Mouse (Mus musculus): ENCODE measurements around the gene Ccdc162.
A peak's percentile ranks its signal among the peaks of the same experiment; 100 is the strongest.

Gene Ccdc162

GRCm38 (mm10) chr10:41716029-41716897, at the start of gene Ccdc162:
TSS of gene Ccdc162 (minus strand) at chr10:41716634.
- DNase-seq (ENCODE audit: low read depth, low spot score): no peak

- DNase-seq (ENCODE audit: low read depth, low spot score): no peak
These were observed 49.2 kb upstream of the Ccdc162 start for GRCm38 (mm10) chr10:41765586-41765985.

- DNase-seq (ENCODE audit: low read depth, low spot score): peak; percentile 70
These were observed 47.4 kb upstream of the Ccdc162 start for GRCm38 (mm10) chr10:41763741-41764385.

- DNase-seq (ENCODE audit: low read depth, low spot score): no peak
These were observed 44.4 kb upstream of the Ccdc162 start for GRCm38 (mm10) chr10:41760866-41761265.

- DNase-seq (ENCODE audit: low read depth, low spot score): no peak
These were observed 41.6 kb upstream of the Ccdc162 start for GRCm38 (mm10) chr10:41758041-41758440.

GRCm38 (mm10) chr10:41757226-41757625, 40.8 kb upstream of the Ccdc162 start:
- DNase-seq (ENCODE audit: low read depth, low spot score): peak; percentile 39

- DNase-seq (ENCODE audit: low read depth, low spot score): peak; percentile 27
These were observed 35.5 kb upstream of the Ccdc162 start for GRCm38 (mm10) chr10:41751867-41752480.

- no peak for DNase-seq (ENCODE audit: low read depth, low spot score)
These were observed 32.9 kb upstream of the Ccdc162 start for GRCm38 (mm10) chr10:41749306-41749705.

GRCm38 (mm10) chr10:41746554-41746953, 30.1 kb upstream of the Ccdc162 start:
- DNase-seq (ENCODE audit: low read depth, low spot score): no peak

GRCm38 (mm10) chr10:41744006-41744405, 27.6 kb upstream of the Ccdc162 start:
- DNase-seq (ENCODE audit: low read depth, low spot score): no peak

- DNase-seq (ENCODE audit: low read depth, low spot score): no peak
These were observed 23.8 kb upstream of the Ccdc162 start for GRCm38 (mm10) chr10:41740221-41740620.

- no peak for DNase-seq (ENCODE audit: low read depth, low spot score)
These were observed 20.8 kb upstream of the Ccdc162 start for GRCm38 (mm10) chr10:41737245-41737644.

GRCm38 (mm10) chr10:41735398-41735797, 19.0 kb upstream of the Ccdc162 start:
- DNase-seq (ENCODE audit: low read depth, low spot score): no peak

GRCm38 (mm10) chr10:41733214-41733613, 16.8 kb upstream of the Ccdc162 start:
- no peak for DNase-seq (ENCODE audit: low read depth, low spot score)

- no peak for DNase-seq (ENCODE audit: low read depth, low spot score)
These were observed 15.5 kb upstream of the Ccdc162 start for GRCm38 (mm10) chr10:41731932-41732331.

- DNase-seq (ENCODE audit: low read depth, low spot score): no peak
These were observed 14.3 kb upstream of the Ccdc162 start for GRCm38 (mm10) chr10:41730746-41731145.

GRCm38 (mm10) chr10:41726215-41726614, 9.8 kb upstream of the Ccdc162 start:
- DNase-seq (ENCODE audit: low read depth, low spot score): no peak

- DNase-seq (ENCODE audit: low read depth, low spot score): no peak
These were observed 3.2 kb upstream of the Ccdc162 start for GRCm38 (mm10) chr10:41719587-41719986.

GRCm38 (mm10) chr10:41715557-41715956, 877 bp downstream of the Ccdc162 start:
- no peak for DNase-seq (ENCODE audit: low read depth, low spot score)

GRCm38 (mm10) chr10:41711467-41711866, 5.0 kb downstream of the Ccdc162 start:
- no peak for DNase-seq (ENCODE audit: low read depth, low spot score)

GRCm38 (mm10) chr10:41710773-41711172, 5.7 kb downstream of the Ccdc162 start:
- no peak for DNase-seq (ENCODE audit: low read depth, low spot score)

GRCm38 (mm10) chr10:41709341-41709740, 7.1 kb downstream of the Ccdc162 start:
- no peak for DNase-seq (ENCODE audit: low read depth, low spot score)
